ENCODE assay signal across 9 mouse cellular contexts in the genomic region with DNA sequence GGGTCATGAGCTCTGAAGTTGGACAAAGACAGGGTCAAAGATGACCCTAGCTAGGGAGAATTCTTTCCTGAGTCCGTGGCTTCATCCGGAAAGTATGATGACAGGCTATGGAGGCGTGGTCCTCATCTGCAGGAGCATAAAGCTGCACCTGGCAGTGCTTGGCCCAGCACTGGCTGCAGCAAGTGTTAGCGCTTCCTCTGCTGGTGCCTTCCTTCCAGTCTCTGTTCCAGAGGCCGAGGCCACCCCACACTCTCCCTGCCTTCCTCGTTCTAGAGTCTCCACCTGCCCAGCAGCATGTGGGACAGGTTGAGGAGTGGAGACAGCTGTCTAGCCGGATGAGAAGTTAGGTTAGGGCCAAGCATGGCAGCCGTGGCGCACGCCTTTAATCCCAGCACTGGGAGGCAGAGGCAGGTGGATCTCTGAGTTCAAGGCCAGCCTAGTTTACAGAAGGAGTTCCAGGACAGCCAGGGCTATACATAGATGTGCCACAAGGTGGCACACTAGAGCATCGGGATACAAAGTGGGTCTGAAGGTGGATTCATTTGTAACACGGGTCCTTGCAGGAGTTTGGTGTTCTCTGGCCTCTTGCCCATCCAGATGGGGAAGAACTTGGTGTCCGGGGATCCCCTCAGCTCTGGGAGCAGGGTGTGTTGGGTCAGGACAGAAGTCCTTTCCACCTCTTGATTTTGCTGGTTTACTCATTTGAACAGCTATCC. TPM values are rescaled to one million over a fixed set of nuclear protein-coding genes. Genes with fewer than 3 reads are reported as not detected.
DNase-seq lines count a peak whose midpoint lies in the region; ATAC-seq and TF ChIP-seq lines count a peak whose summit lies in the region.
"Had no signal": no experiment of that assay in that cellular context is flagged by ENCODE, and none has a peak within 500 bp of the region (broad histone marks: within the 10 kb centered on the region; RNA-seq: fewer than 3 reads in every experiment).

No protein-coding gene starts in this region.

- no peak overlapping the region for H3K4me2 ChIP-seq in midbrain, embryonic 11.5 days
- no peak overlapping the region for H3K4me2 ChIP-seq in midbrain, embryonic 15.5 days
- no peak overlapping the region for H3K4me2 ChIP-seq in lung, embryonic 14.5 days
- H3K4me2 ChIP-seq: heart, embryonic 13.5 days had no signal

- H3K36me3 ChIP-seq in midbrain, embryonic 11.5 days (ENCODE audit: control insufficient read depth, insufficient read depth, low read length) = peaks cover 14% of the 10 kb centered on the region
- peaks cover 58% of the 10 kb centered on the region for H3K36me3 ChIP-seq in midbrain, embryonic 15.5 days (replicated peaks)
- peaks cover 85% of the 10 kb centered on the region for H3K36me3 ChIP-seq in lung, embryonic 14.5 days (ENCODE audit: insufficient read depth)

- no peaks in the 10 kb centered on the region for H3K27me3 ChIP-seq in midbrain, embryonic 11.5 days (ENCODE audit: control insufficient read depth, insufficient read depth, low read length)
- H3K27me3 ChIP-seq in midbrain, embryonic 15.5 days (replicated peaks) = no peaks in the 10 kb centered on the region
- H3K27me3 ChIP-seq in lung, embryonic 14.5 days (ENCODE audit: insufficient read depth, low read length) = no peaks in the 10 kb centered on the region
- H3K27me3 ChIP-seq: heart, embryonic 13.5 days had no signal

- H3K9me3 ChIP-seq in midbrain, embryonic 11.5 days (ENCODE audit: control insufficient read depth, low read length) = peaks cover 4% of the 10 kb centered on the region; the same call in 1 of the 2 replicates
- no peaks in the 10 kb centered on the region for H3K9me3 ChIP-seq in midbrain, embryonic 15.5 days
- H3K9me3 ChIP-seq in lung, embryonic 14.5 days (ENCODE audit: low read depth, low read length) = no peaks in the 10 kb centered on the region; the same call in 1 of the 2 replicates
- H3K9me3 ChIP-seq: heart, embryonic 13.5 days had no signal

- ATAC-seq in cerebellum, adult (ENCODE audit: insufficient number of reproducible peaks, low FRiP score, low TSS enrichment) = no peak
- ATAC-seq in midbrain, embryonic 11.5 days (ENCODE audit: low FRiP score) = no peak
- ATAC-seq in midbrain, embryonic 15.5 days (replicated peaks) = no peak
- no peak for ATAC-seq in lung, embryonic 14.5 days (ENCODE audit: insufficient read depth)

- no peak overlapping the region for H3K27ac ChIP-seq in midbrain, embryonic 11.5 days (ENCODE audit: low read depth, low read length)
- no peak overlapping the region for H3K27ac ChIP-seq in midbrain, embryonic 15.5 days
- no peak overlapping the region for H3K27ac ChIP-seq in lung, embryonic 14.5 days (ENCODE audit: low read depth)
- H3K27ac ChIP-seq: heart, embryonic 13.5 days had no signal

- 83% methylated on average over 13 of the region's 13 CpGs for WGBS in midbrain, embryonic 11.5 days
- WGBS in midbrain, embryonic 15.5 days = 84% methylated on average over 13 of the region's 13 CpGs
- 77% methylated on average over 13 of the region's 13 CpGs for WGBS in lung, embryonic 14.5 days

- peak; percentile 50 for DNase-seq in cerebellum, adult 11-12 months
- DNase-seq in midbrain, embryonic 11.5 days (ENCODE audit: low spot score, missing footprints) = peak; percentile 91
- DNase-seq in c-Kit-negative CD71-positive TER-119-positive erythroid progenitor cells, embryonic 14.5 days (ENCODE audit: low read depth, low spot score) = peak; percentile 38
- peak; percentile 72 for DNase-seq in heart, postnatal 4 days
- DNase-seq in lung, embryonic 14.5 days = peak; percentile 72
- peak; percentile 57 for DNase-seq in thymus, postnatal 14 days

- TF ChIP-seq CTCF in lung, embryonic 14.5 days (IDR thresholded peaks at IDR 0.05; ENCODE audit: low read depth) = peak; percentile 79

- H3K4me3 ChIP-seq in midbrain, embryonic 11.5 days (ENCODE audit: low read depth, low read length) = no peak overlapping the region
- H3K4me3 ChIP-seq in midbrain, embryonic 15.5 days = no peak overlapping the region
- H3K4me3 ChIP-seq in lung, embryonic 14.5 days (ENCODE audit: low read depth, low read length) = no peak overlapping the region
- H3K4me3 ChIP-seq: heart, embryonic 13.5 days had no signal

- H3K9ac ChIP-seq in midbrain, embryonic 11.5 days (ENCODE audit: low read length) = no peak overlapping the region
- H3K9ac ChIP-seq in midbrain, embryonic 15.5 days = no peak overlapping the region
- H3K9ac ChIP-seq in lung, embryonic 14.5 days = no peak overlapping the region
- H3K9ac ChIP-seq: heart, embryonic 13.5 days had no signal

- no peaks in the 10 kb centered on the region for H3K4me1 ChIP-seq in midbrain, embryonic 11.5 days (ENCODE audit: control insufficient read depth, insufficient read depth, low read length)
- H3K4me1 ChIP-seq in midbrain, embryonic 15.5 days = no peaks in the 10 kb centered on the region
- H3K4me1 ChIP-seq in lung, embryonic 14.5 days (ENCODE audit: insufficient read depth) = no peaks in the 10 kb centered on the region

RNA-seq across cellular contexts. Expression of a gene that starts 14.4 kb away (rescaled TPM):
- 354 and 362 TPM in 2 replicates for polyA plus RNA-seq in midbrain, embryonic 11.5 days (2014; fragmentation: Nextera tagmentation; extraction: Ambion mirVana)
- polyA plus RNA-seq in midbrain, embryonic 15.5 days (2015; fragmentation: Nextera tagmentation; extraction: Ambion mirVana) = 229 and 243 TPM in 2 replicates
- 100 to 1,000 TPM; 126 to 139 TPM for total RNA-seq in heart, postnatal 4 days (2021)
- polyA plus RNA-seq in lung, embryonic 14.5 days (2014; fragmentation: Nextera tagmentation; extraction: Ambion mirVana) = 315 and 325 TPM in 2 replicates

RNA-seq across cellular contexts. Expression of a gene that starts 14.7 kb away (rescaled TPM):
- 9.5 and 10.2 TPM in 2 replicates for polyA plus RNA-seq in midbrain, embryonic 11.5 days (2014; fragmentation: Nextera tagmentation; extraction: Ambion mirVana)
- polyA plus RNA-seq in midbrain, embryonic 15.5 days (2015; fragmentation: Nextera tagmentation; extraction: Ambion mirVana) = 15.1 and 19.1 TPM in 2 replicates
- total RNA-seq in heart, postnatal 4 days (2021) = 1 to 10 TPM; 1.2 to 2.1 TPM
- polyA plus RNA-seq in lung, embryonic 14.5 days (2014; fragmentation: Nextera tagmentation; extraction: Ambion mirVana) = 6.0 and 7.1 TPM in 2 replicates

RNA-seq across cellular contexts. Expression of a gene that starts 17.7 kb away (rescaled TPM):
- polyA plus RNA-seq in midbrain, embryonic 11.5 days (2014; fragmentation: Nextera tagmentation; extraction: Ambion mirVana) = 5.2 and 5.4 TPM in 2 replicates
- 13.9 and 15.8 TPM in 2 replicates for polyA plus RNA-seq in midbrain, embryonic 15.5 days (2015; fragmentation: Nextera tagmentation; extraction: Ambion mirVana)
- 100 to 1,000 TPM in 1 of 2 experiments, 10 to 100 TPM in 1; 92.8 to 101 TPM for total RNA-seq in heart, postnatal 4 days (2021)
- polyA plus RNA-seq in lung, embryonic 14.5 days (2014; fragmentation: Nextera tagmentation; extraction: Ambion mirVana) = 7.5 and 9.0 TPM in 2 replicates

RNA-seq across cellular contexts. Expression of a gene that starts 38.7 kb away (rescaled TPM):
- polyA plus RNA-seq in midbrain, embryonic 11.5 days (2014; fragmentation: Nextera tagmentation; extraction: Ambion mirVana) = 0.64 and 0.95 TPM in 2 replicates
- polyA plus RNA-seq in midbrain, embryonic 15.5 days (2015; fragmentation: Nextera tagmentation; extraction: Ambion mirVana) = 2.9 TPM in 2 replicates
- under 1 TPM; 0.55 to 0.90 TPM for total RNA-seq in heart, postnatal 4 days (2021)
- polyA plus RNA-seq in lung, embryonic 14.5 days (2014; fragmentation: Nextera tagmentation; extraction: Ambion mirVana) = 0.37 and 0.79 TPM in 2 replicates

RNA-seq across cellular contexts. Expression of a gene that starts 51.4 kb away (rescaled TPM):
- 242 and 251 TPM in 2 replicates for polyA plus RNA-seq in midbrain, embryonic 11.5 days (2014; fragmentation: Nextera tagmentation; extraction: Ambion mirVana)
- polyA plus RNA-seq in midbrain, embryonic 15.5 days (2015; fragmentation: Nextera tagmentation; extraction: Ambion mirVana) = 165 and 167 TPM in 2 replicates
- total RNA-seq in heart, postnatal 4 days (2021) = 100 to 1,000 TPM; 103 to 109 TPM
- 243 and 249 TPM in 2 replicates for polyA plus RNA-seq in lung, embryonic 14.5 days (2014; fragmentation: Nextera tagmentation; extraction: Ambion mirVana)

Comparison
In these comparisons a context has a peak if more than half of its experiments do, and no peak if none do; other contexts are left out.
1. DNase-seq: peak in every context shown above with its lines; median percentile 91 in midbrain, embryonic 11.5 days; 72 in heart, postnatal 4 days; 72 in lung, embryonic 14.5 days; 57 in thymus, postnatal 14 days; 50 in cerebellum, adult 11-12 months; 38 in c-Kit-negative CD71-positive TER-119-positive erythroid progenitor cells, embryonic 14.5 days.